Mouse (Mus musculus) lung, postnatal 25 days (tissue): Measurements from ENCODE around the gene Gapt.

ENCODE experiments used
- DNase-seq: peaks from one replicate; pipeline ENCODE4 v3.0.0; 2022; ENCODE audit warnings: low spot score

The Gapt gene

GRCm38 (mm10) chr13:110346707-110347106 is 10.3 kb downstream of the Gapt start:
- DNase-seq = no peak

- no peak for DNase-seq
Observed at GRCm38 (mm10) chr13:110342602-110343001, 14.4 kb downstream of the Gapt start.

- no peak for DNase-seq
Observed at GRCm38 (mm10) chr13:110332958-110333597, 23.9 kb downstream of the Gapt start.

GRCm38 (mm10) chr13:110318746-110319145 is 38.3 kb downstream of the Gapt start:
- DNase-seq = peak; percentile 30

DNA sequence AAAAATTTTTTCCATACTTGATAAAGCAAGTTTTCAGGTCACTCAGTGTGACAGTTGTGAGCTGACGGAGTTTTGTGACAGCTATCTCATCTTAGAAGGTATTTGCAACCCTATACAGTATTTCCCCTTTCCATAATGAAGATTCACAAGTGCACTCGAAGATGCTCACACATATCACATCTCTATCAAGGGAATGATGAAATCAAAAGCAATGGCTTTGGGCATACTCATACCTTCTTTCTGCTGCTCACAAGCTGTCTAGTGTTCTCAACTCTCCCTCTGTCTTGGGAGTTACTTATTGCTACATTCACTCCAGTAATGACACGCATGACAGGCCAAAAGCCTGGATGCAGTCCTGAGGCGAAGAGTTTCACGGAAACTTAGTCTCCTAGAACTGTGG is 49.8 kb downstream of the Gapt start:
- no peak for DNase-seq
